Mouse (Mus musculus): ENCODE data around the gene Ccnyl1. TPM values are rescaled to one million over a fixed set of nuclear protein-coding genes. Genes with fewer than 3 reads are reported as not detected.

The Ccnyl1 gene
- total and polyA plus RNA-seq, 3 experiments, result 13.5 to 50.2 (median 16.3) TPM

GRCm38 (mm10) chr1:64655415-64655814, 34.8 kb upstream of the Ccnyl1 start:
- no peak overlapping the region for H3K4me3 ChIP-seq (ENCODE audit: low read depth, low read length)
- ATAC-seq (ENCODE audit: extremely low read depth, insufficient number of reproducible peaks, low FRiP score, poor library complexity, severe bottlenecking) (no peak), DNase-seq (ENCODE audit: low spot score) (no peak)
- peaks cover 14% of the 10 kb centered on the region for H3K27me3 ChIP-seq (ENCODE audit: insufficient read depth, low read length)
- no peaks in the 10 kb centered on the region for H3K36me3 ChIP-seq (replicated peaks)
- H3K9me3 ChIP-seq (replicated peaks), result no peaks in the 10 kb centered on the region
- peaks cover 13% of the 10 kb centered on the region; the same call in 1 of the 2 replicates for H3K4me1 ChIP-seq (ENCODE audit: insufficient read depth, low read depth, low read length)
- TF ChIP-seq CTCF (IDR thresholded peaks at IDR 0.05; ENCODE audit: low read depth, low read length) (no peak), POLR2AphosphoS5 (IDR thresholded peaks at IDR 0.05; ENCODE audit: insufficient replicate concordance, low read depth, low read length) (no peak), GATA2 (IDR thresholded peaks at IDR 0.05; ENCODE audit: borderline replicate concordance, low read depth, low read length) (no peak), TAL1 (conservative IDR thresholded peaks at IDR 0.05; ENCODE audit: low read depth, low read length) (no peak), GATA1 (IDR thresholded peaks at IDR 0.05; ENCODE audit: borderline replicate concordance, low read length) (no peak)

- peaks cover 13% of the 10 kb centered on the region for H3K27me3 ChIP-seq (ENCODE audit: insufficient read depth, low read length)
- TF ChIP-seq GATA2 (IDR thresholded peaks at IDR 0.05; ENCODE audit: borderline replicate concordance, low read depth, low read length) (no peak), POLR2AphosphoS5 (IDR thresholded peaks at IDR 0.05; ENCODE audit: insufficient replicate concordance, low read depth, low read length) (no peak), CTCF (IDR thresholded peaks at IDR 0.05; ENCODE audit: low read depth, low read length) (no peak), GATA1 (IDR thresholded peaks at IDR 0.05; ENCODE audit: borderline replicate concordance, low read length) (no peak), TAL1 (conservative IDR thresholded peaks at IDR 0.05; ENCODE audit: low read depth, low read length) (no peak)
- H3K36me3 ChIP-seq (replicated peaks), result no peaks in the 10 kb centered on the region
- no peak for ATAC-seq (ENCODE audit: extremely low read depth, insufficient number of reproducible peaks, low FRiP score, poor library complexity, severe bottlenecking)
- DNase-seq (ENCODE audit: low spot score), result no peak
- no peak overlapping the region for H3K4me3 ChIP-seq (ENCODE audit: low read depth, low read length)
- H3K9me3 ChIP-seq (replicated peaks), result no peaks in the 10 kb centered on the region
- H3K4me1 ChIP-seq (ENCODE audit: insufficient read depth, low read depth, low read length), result peaks cover 13% of the 10 kb centered on the region; the same call in 1 of the 2 replicates
Observed at GRCm38 (mm10) chr1:64656423-64657129, 33.7 kb upstream of the Ccnyl1 start.

DNA sequence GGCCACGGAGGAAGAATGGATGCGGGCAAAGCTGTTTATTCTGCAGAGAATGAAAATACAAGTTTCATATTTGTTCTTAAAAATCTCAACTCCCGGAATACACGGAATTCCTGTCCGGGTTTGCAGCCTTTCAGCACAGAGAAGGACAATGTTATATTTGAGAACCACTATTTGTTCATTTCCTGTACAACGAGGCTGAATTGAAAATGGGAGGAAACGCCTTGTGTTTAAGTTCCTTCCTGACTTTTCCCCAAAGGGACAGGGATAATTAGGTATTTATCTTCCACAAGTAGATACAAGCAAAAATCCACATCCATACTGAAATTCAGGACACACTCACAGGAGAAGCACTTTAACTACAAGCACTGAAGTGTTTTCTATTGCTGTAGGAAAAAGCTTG, 31.4 kb upstream of the Ccnyl1 start:
- Histone ChIP-seq H3K36me3 (replicated peaks) (no peaks in the 10 kb centered on the region), H3K27me3 (ENCODE audit: insufficient read depth, low read length) (peaks cover 4% of the 10 kb centered on the region), H3K4me1 (ENCODE audit: insufficient read depth, low read depth, low read length) (peaks cover 13% of the 10 kb centered on the region; the same call in 1 of the 2 replicates), H3K9me3 (replicated peaks) (no peaks in the 10 kb centered on the region), H3K4me3 (ENCODE audit: low read depth, low read length) (no peak overlapping the region)
- TF ChIP-seq POLR2AphosphoS5 (IDR thresholded peaks at IDR 0.05; ENCODE audit: insufficient replicate concordance, low read depth, low read length), result no peak
- no peak for TF ChIP-seq TAL1 (conservative IDR thresholded peaks at IDR 0.05; ENCODE audit: low read depth, low read length)
- no peak for TF ChIP-seq CTCF (IDR thresholded peaks at IDR 0.05; ENCODE audit: low read depth, low read length)
- TF ChIP-seq GATA1 (IDR thresholded peaks at IDR 0.05; ENCODE audit: borderline replicate concordance, low read length), result no peak
- no peak for TF ChIP-seq GATA2 (IDR thresholded peaks at IDR 0.05; ENCODE audit: borderline replicate concordance, low read depth, low read length)
- no peak for ATAC-seq (ENCODE audit: extremely low read depth, insufficient number of reproducible peaks, low FRiP score, poor library complexity, severe bottlenecking)
- no peak for DNase-seq (ENCODE audit: low spot score)

DNA sequence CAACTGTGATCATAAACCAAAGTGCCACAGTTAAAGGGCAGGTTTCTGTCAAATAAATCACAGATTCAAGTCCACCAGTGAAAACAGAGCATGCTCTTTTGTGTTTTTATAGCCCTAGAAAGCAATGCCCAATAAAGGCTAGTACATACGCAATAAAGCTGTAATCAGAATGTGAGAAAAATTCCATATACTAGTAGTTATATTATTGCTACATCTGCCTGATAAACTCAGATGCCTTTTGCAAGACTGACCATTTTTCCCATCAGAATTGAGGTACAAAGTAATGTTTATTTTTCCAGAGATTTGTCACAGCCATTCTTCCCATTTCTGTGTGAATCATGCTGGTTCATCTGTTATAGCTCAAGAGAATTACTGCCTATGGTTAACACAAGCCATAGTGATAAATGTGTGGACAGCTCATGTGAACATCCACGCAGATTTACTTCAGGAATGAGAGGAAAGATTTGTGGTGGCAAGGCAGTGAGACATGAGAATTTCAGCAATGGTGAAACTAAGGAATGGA, 23.1 kb upstream of the Ccnyl1 start:
- H3K27me3 ChIP-seq (ENCODE audit: insufficient read depth, low read length), result peaks cover 10% of the 10 kb centered on the region
- 0 out of 2 replicates have a peak, but pooled peaks cover 2% of the 10 kb centered on the region for H3K4me1 ChIP-seq (ENCODE audit: insufficient read depth, low read depth, low read length)
- no peaks in the 10 kb centered on the region for H3K36me3 ChIP-seq (replicated peaks)
- H3K4me3 ChIP-seq (ENCODE audit: low read depth, low read length), result no peak overlapping the region
- no peaks in the 10 kb centered on the region for H3K9me3 ChIP-seq (replicated peaks)
- no peak for ATAC-seq (ENCODE audit: extremely low read depth, insufficient number of reproducible peaks, low FRiP score, poor library complexity, severe bottlenecking)
- DNase-seq (ENCODE audit: low spot score), result no peak
- TF ChIP-seq CTCF (IDR thresholded peaks at IDR 0.05; ENCODE audit: low read depth, low read length), result no peak
- TF ChIP-seq TAL1 (conservative IDR thresholded peaks at IDR 0.05; ENCODE audit: low read depth, low read length), result no peak
- no peak for TF ChIP-seq GATA1 (IDR thresholded peaks at IDR 0.05; ENCODE audit: borderline replicate concordance, low read length)
- TF ChIP-seq POLR2AphosphoS5 (IDR thresholded peaks at IDR 0.05; ENCODE audit: insufficient replicate concordance, low read depth, low read length), result no peak
- TF ChIP-seq GATA2 (IDR thresholded peaks at IDR 0.05; ENCODE audit: borderline replicate concordance, low read depth, low read length), result no peak

DNA sequence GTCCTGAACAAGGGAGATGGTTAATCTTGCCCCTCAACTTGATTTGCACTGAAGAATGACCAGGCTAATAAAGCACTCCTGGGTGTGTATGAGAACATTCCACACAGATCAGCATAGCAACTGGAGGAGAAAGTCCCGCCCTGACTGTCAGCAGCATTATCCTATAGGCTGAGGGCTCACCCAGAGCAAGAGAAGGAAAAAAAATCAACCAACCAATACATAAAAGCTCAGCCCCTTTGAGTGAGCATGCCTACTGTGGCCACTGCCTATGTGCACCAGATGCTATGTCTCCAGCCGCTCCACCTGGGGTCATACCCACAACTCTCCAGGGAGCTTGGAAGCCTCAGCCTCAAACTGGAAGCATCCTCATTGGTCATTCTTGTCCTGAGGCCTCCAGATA, 20.8 kb upstream of the Ccnyl1 start:
- Histone ChIP-seq H3K9me3 (replicated peaks) (no peaks in the 10 kb centered on the region), H3K36me3 (replicated peaks) (no peaks in the 10 kb centered on the region), H3K27me3 (ENCODE audit: insufficient read depth, low read length) (peaks cover 10% of the 10 kb centered on the region), H3K4me1 (ENCODE audit: insufficient read depth, low read depth, low read length) (0 out of 2 replicates have a peak, but pooled peaks cover 2% of the 10 kb centered on the region), H3K4me3 (ENCODE audit: low read depth, low read length) (no peak overlapping the region)
- TF ChIP-seq CTCF (IDR thresholded peaks at IDR 0.05; ENCODE audit: low read depth, low read length) (no peak), TAL1 (conservative IDR thresholded peaks at IDR 0.05; ENCODE audit: low read depth, low read length) (no peak), GATA1 (IDR thresholded peaks at IDR 0.05; ENCODE audit: borderline replicate concordance, low read length) (no peak), GATA2 (IDR thresholded peaks at IDR 0.05; ENCODE audit: borderline replicate concordance, low read depth, low read length) (no peak), POLR2AphosphoS5 (IDR thresholded peaks at IDR 0.05; ENCODE audit: insufficient replicate concordance, low read depth, low read length) (no peak)
- DNase-seq (ENCODE audit: low spot score), result no peak
- ATAC-seq (ENCODE audit: extremely low read depth, insufficient number of reproducible peaks, low FRiP score, poor library complexity, severe bottlenecking), result no peak

- peaks cover 6% of the 10 kb centered on the region; the same call in 1 of the 2 replicates for H3K27me3 ChIP-seq (ENCODE audit: insufficient read depth, low read length)
- no peak for TF ChIP-seq POLR2AphosphoS5 (IDR thresholded peaks at IDR 0.05; ENCODE audit: insufficient replicate concordance, low read depth, low read length)
- TF ChIP-seq GATA1 (IDR thresholded peaks at IDR 0.05; ENCODE audit: borderline replicate concordance, low read length), result no peak
- TF ChIP-seq TAL1 (conservative IDR thresholded peaks at IDR 0.05; ENCODE audit: low read depth, low read length), result no peak
- no peak for TF ChIP-seq GATA2 (IDR thresholded peaks at IDR 0.05; ENCODE audit: borderline replicate concordance, low read depth, low read length)
- no peak for TF ChIP-seq CTCF (IDR thresholded peaks at IDR 0.05; ENCODE audit: low read depth, low read length)
- H3K4me1 ChIP-seq (ENCODE audit: insufficient read depth, low read depth, low read length), result 0 out of 2 replicates have a peak, but pooled peaks cover 2% of the 10 kb centered on the region
- no peaks in the 10 kb centered on the region for H3K9me3 ChIP-seq (replicated peaks)
- no peak for ATAC-seq (ENCODE audit: extremely low read depth, insufficient number of reproducible peaks, low FRiP score, poor library complexity, severe bottlenecking)
- no peak overlapping the region for H3K4me3 ChIP-seq (ENCODE audit: low read depth, low read length)
- DNase-seq (ENCODE audit: low spot score), result no peak
- H3K36me3 ChIP-seq (replicated peaks), result peaks cover 3% of the 10 kb centered on the region
Observed at GRCm38 (mm10) chr1:64673931-64674330, 16.3 kb upstream of the Ccnyl1 start.

Measured in G1E (cell line).